Mouse (Mus musculus) central nervous system, embryonic 11.5 days (tissue): Measurements from ENCODE around the gene Spx. TPM values are rescaled to one million over a fixed set of nuclear protein-coding genes. Genes with fewer than 3 reads are reported as not detected.

Source experiments
- polyA plus RNA-seq: library from polyadenylated mRNA; depleted of rRNA; stranded (reverse); fragments of >200 nt; gene quantifications from 2 replicates; pipeline ENCODE4 v1.2.3, GENCODE M21; 2012; rRNA removed

Gene Spx
- 6.1 and 8.9 TPM in 2 replicates for polyA plus RNA-seq

DNA sequence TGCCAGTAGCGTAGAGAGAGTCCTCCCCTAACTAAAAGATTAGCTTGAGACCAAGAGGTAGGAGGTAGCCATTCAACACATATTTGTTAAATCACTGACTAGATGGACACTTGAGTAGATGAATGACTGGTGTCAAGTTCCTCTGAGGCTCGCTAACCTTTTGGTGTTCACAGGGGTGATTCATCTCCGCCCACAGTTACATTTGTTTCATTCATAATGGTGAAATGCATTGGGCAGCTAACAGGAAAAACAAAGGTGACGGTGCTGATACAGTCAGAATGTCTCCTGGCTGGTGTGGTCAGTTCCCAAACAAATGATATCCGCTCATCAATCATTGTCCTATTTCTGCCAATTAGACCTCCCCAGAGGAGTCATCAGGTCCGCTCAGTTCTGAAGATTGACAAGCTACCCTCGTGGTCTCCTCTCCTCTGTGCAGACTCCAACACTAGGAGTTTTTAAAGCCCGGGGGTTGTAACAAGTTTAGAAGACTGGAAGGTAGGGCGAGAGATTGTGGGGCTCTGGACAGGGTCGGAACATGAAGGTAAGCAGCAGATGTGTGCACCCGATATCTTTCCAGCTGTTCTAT, at the start of gene Spx:
Gene Spx, plus strand, starts transcription at position 536 of the 586 bp plus-strand sequence.

DNA sequence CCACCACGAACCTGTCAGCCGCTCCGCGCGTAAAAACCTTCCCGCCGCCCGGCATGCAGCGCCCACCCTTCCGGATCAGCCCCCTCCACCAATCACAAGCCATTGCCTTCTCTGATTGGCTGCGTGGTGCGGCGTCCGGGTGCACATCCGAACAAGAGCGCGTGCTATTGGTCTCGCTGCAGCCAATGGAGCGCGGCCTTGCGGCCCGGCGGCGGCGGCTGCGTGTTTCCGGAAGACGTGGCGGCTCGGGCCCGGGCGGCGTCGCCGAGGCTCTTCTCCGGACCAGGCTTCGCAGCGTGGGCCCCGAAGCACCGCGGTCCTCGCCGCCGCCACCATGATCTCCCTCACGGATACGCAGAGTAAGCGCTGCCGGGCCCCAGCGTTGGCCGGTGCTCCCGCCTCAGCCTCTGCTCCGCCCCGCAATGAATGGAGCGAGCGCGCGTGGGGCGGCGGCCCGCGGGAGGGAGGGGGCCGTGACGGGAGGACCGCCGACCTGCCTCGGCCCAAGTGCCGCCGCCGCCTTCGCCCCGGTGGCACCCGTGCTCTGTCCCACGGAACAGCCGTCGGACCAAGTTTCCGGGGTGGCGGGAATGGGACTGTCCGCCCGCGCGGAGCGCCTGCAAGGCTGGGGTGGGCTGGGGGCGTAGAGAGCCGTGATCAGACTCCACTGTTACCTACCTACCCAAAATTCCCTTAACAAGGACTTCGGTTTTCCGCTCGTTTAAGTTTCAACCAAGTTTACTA, 26.1 kb upstream of the Spx start, which contains the start of the genes Recql and Golt1b:
Gene Recql, minus strand, starts transcription at position 77 of the 744 bp plus-strand sequence.
Gene Golt1b, plus strand, starts transcription at position 211 of the 744 bp plus-strand sequence.

Other genes starting within 250 kb of the Spx start
- gene Slco1a6, start 204.9 kb upstream of the Spx start, polyA plus RNA-seq: 0.01 and 0.02 TPM in 2 replicates
- 0.71 and 0.78 TPM in 2 replicates for gene Iapp, start 115.0 kb upstream of the Spx start, polyA plus RNA-seq
- gene Slco1a5, start 90.5 kb upstream of the Spx start, polyA plus RNA-seq: 0.23 and 0.32 TPM in 2 replicates
- 15.1 and 15.2 TPM in 2 replicates for gene Pyroxd1, start 67.8 kb upstream of the Spx start, polyA plus RNA-seq
- 26.2 and 28.8 TPM in 2 replicates for gene Recql, start 26.4 kb upstream of the Spx start, polyA plus RNA-seq
- 22.6 and 35.1 TPM in 2 replicates for gene Golt1b, start 26.2 kb upstream of the Spx start, polyA plus RNA-seq
- gene Gys2, start 59.7 kb downstream of the Spx start, polyA plus RNA-seq: 0.67 and 0.80 TPM in 2 replicates
- 368 and 395 TPM in 2 replicates for gene Ldhb, start 94.5 kb downstream of the Spx start, polyA plus RNA-seq
- gene Kcnj8, start 158.2 kb downstream of the Spx start, polyA plus RNA-seq: 4.1 and 4.5 TPM in 2 replicates